Mouse (Mus musculus): ENCODE measurements around the gene Osbp. TPM values are rescaled to one million over a fixed set of nuclear protein-coding genes. Genes with fewer than 3 reads are reported as not detected.

The Osbp gene
- polyA plus RNA-seq, 1 experiment from 2014 or later, result 3.4 TPM

- Histone ChIP-seq H3K36me3 (peaks cover 71% of the 10 kb centered on the region), H3K27ac (replicated peaks) (no peak overlapping the region), H3K9ac (no peak overlapping the region), H3K4me3 (no peak overlapping the region), H3K9me3 (no peaks in the 10 kb centered on the region), H3K4me2 (no peak overlapping the region), H3K4me1 (replicated peaks) (no peaks in the 10 kb centered on the region), H3K27me3 (no peaks in the 10 kb centered on the region)
- 91% methylated on average over 10 of the region's 10 CpGs for WGBS
- no peak for ATAC-seq (ENCODE audit: low FRiP score, low read depth)
Measured at GRCm38 (mm10) chr19:11992441-11993029, 26.8 kb downstream of the Osbp start.

GRCm38 (mm10) chr19:11994703-11995431 lies 29.1 kb downstream of the Osbp start:
- no peak overlapping the region for H3K4me3 ChIP-seq
- H3K9ac ChIP-seq, result no peak overlapping the region
- no peaks in the 10 kb centered on the region for H3K27me3 ChIP-seq
- peaks cover 50% of the 10 kb centered on the region for H3K36me3 ChIP-seq
- no peaks in the 10 kb centered on the region for H3K4me1 ChIP-seq (replicated peaks)
- ATAC-seq (ENCODE audit: low FRiP score, low read depth), result no peak
- 92% methylated on average over 6 of the region's 6 CpGs for WGBS
- H3K4me2 ChIP-seq, result no peak overlapping the region
- H3K9me3 ChIP-seq, result no peaks in the 10 kb centered on the region
- H3K27ac ChIP-seq (replicated peaks), result no peak overlapping the region

GRCm38 (mm10) chr19:11995722-11996448 lies 30.1 kb downstream of the Osbp start:
- H3K4me2 ChIP-seq, result no peak overlapping the region
- no peak overlapping the region for H3K27ac ChIP-seq (replicated peaks)
- H3K4me1 ChIP-seq (replicated peaks), result no peaks in the 10 kb centered on the region
- no peaks in the 10 kb centered on the region for H3K9me3 ChIP-seq
- no peak overlapping the region for H3K4me3 ChIP-seq
- no peak overlapping the region for H3K9ac ChIP-seq
- no peaks in the 10 kb centered on the region for H3K27me3 ChIP-seq
- 79% methylated on average over 2 of the region's 2 CpGs for WGBS
- H3K36me3 ChIP-seq, result peaks cover 44% of the 10 kb centered on the region
- no peak for ATAC-seq (ENCODE audit: low FRiP score, low read depth)

- 0 out of 2 replicates have a peak overlapping the region, but pooled peaks have one; percentile 15 for H3K4me2 ChIP-seq
- H3K27ac ChIP-seq (replicated peaks), result no peak overlapping the region
- H3K4me3 ChIP-seq, result no peak overlapping the region
- 29% methylated on average over 3 of the region's 3 CpGs for WGBS
- no peaks in the 10 kb centered on the region for H3K27me3 ChIP-seq
- no peaks in the 10 kb centered on the region for H3K9me3 ChIP-seq
- H3K9ac ChIP-seq, result no peak overlapping the region
- no peaks in the 10 kb centered on the region for H3K36me3 ChIP-seq
- H3K4me1 ChIP-seq (replicated peaks), result peaks cover 10% of the 10 kb centered on the region
- no peak for ATAC-seq (ENCODE audit: low FRiP score, low read depth)
Measured at GRCm38 (mm10) chr19:12001686-12002085, 35.9 kb downstream of the Osbp start.

- H3K4me1 ChIP-seq (replicated peaks), result peaks cover 15% of the 10 kb centered on the region
- 0 out of 2 replicates have a peak overlapping the region, but pooled peaks have one; percentile 34 for H3K27ac ChIP-seq (replicated peaks)
- peak overlapping the region; percentile 26 for H3K4me3 ChIP-seq
- peak; percentile 19; the same call in 1 of the 2 replicates for ATAC-seq (ENCODE audit: low FRiP score, low read depth)
- no peaks in the 10 kb centered on the region for H3K36me3 ChIP-seq
- no peak overlapping the region for H3K9ac ChIP-seq
- H3K9me3 ChIP-seq, result no peaks in the 10 kb centered on the region
- no peaks in the 10 kb centered on the region for H3K27me3 ChIP-seq
- peak overlapping the region; percentile 47 for H3K4me2 ChIP-seq
- 3% methylated on average over 11 of the region's 11 CpGs for WGBS
Measured at GRCm38 (mm10) chr19:12002125-12002524, 36.4 kb downstream of the Osbp start.

- WGBS, result 52% methylated on average over 14 of the region's 14 CpGs
- peaks cover 21% of the 10 kb centered on the region for H3K4me1 ChIP-seq (replicated peaks)
- H3K4me2 ChIP-seq, result peak overlapping the region; percentile 47
- H3K4me3 ChIP-seq, result peak overlapping the region; percentile 26
- no peaks in the 10 kb centered on the region for H3K9me3 ChIP-seq
- no peaks in the 10 kb centered on the region for H3K36me3 ChIP-seq
- no peak overlapping the region for H3K9ac ChIP-seq
- ATAC-seq (ENCODE audit: low FRiP score, low read depth), result no peak
- no peak overlapping the region for H3K27ac ChIP-seq (replicated peaks)
- no peaks in the 10 kb centered on the region for H3K27me3 ChIP-seq
Measured at GRCm38 (mm10) chr19:12002791-12003190, 37.0 kb downstream of the Osbp start.

GRCm38 (mm10) chr19:12003568-12003967 lies 37.8 kb downstream of the Osbp start:
- Histone ChIP-seq H3K4me1 (replicated peaks) (peaks cover 22% of the 10 kb centered on the region), H3K9ac (no peak overlapping the region), H3K9me3 (no peaks in the 10 kb centered on the region), H3K4me2 (no peak overlapping the region), H3K4me3 (no peak overlapping the region), H3K27me3 (no peaks in the 10 kb centered on the region), H3K27ac (replicated peaks) (no peak overlapping the region), H3K36me3 (no peaks in the 10 kb centered on the region)
- 96% methylated on average over 2 of the region's 2 CpGs for WGBS
- no peak for ATAC-seq (ENCODE audit: low FRiP score, low read depth)

- H3K27me3 ChIP-seq, result no peaks in the 10 kb centered on the region
- WGBS, result 48% methylated on average over 9 of the region's 9 CpGs
- H3K4me3 ChIP-seq, result peak overlapping the region; percentile 76
- no peak for ATAC-seq (ENCODE audit: low FRiP score, low read depth)
- H3K9me3 ChIP-seq, result no peaks in the 10 kb centered on the region
- H3K4me2 ChIP-seq, result peak overlapping the region; percentile 82
- H3K4me1 ChIP-seq (replicated peaks), result peaks cover 22% of the 10 kb centered on the region
- H3K36me3 ChIP-seq, result no peaks in the 10 kb centered on the region
- H3K27ac ChIP-seq (replicated peaks), result peak overlapping the region; percentile 90
- peak overlapping the region; percentile 62 for H3K9ac ChIP-seq
Measured at GRCm38 (mm10) chr19:12004216-12005008, 38.7 kb downstream of the Osbp start.

- Histone ChIP-seq H3K36me3 (no peaks in the 10 kb centered on the region), H3K4me3 (peak overlapping the region; percentile 76), H3K9me3 (no peaks in the 10 kb centered on the region), H3K27ac (replicated peaks) (peak overlapping the region; percentile 90), H3K4me1 (replicated peaks) (peaks cover 22% of the 10 kb centered on the region), H3K9ac (peak overlapping the region; percentile 62), H3K27me3 (no peaks in the 10 kb centered on the region), H3K4me2 (peak overlapping the region; percentile 82)
- WGBS, result under 1% methylated on average over 41 of the region's 41 CpGs
- ATAC-seq (ENCODE audit: low FRiP score, low read depth), result peak; percentile 76
Measured at GRCm38 (mm10) chr19:12005376-12006360, 39.9 kb downstream of the Osbp start.

GRCm38 (mm10) chr19:12006361-12006947 lies 40.7 kb downstream of the Osbp start:
- Histone ChIP-seq H3K4me3 (peak overlapping the region; percentile 76), H3K27me3 (no peaks in the 10 kb centered on the region), H3K4me2 (peak overlapping the region; percentile 82), H3K4me1 (replicated peaks) (peaks cover 22% of the 10 kb centered on the region), H3K9me3 (no peaks in the 10 kb centered on the region), H3K36me3 (no peaks in the 10 kb centered on the region), H3K9ac (peak overlapping the region; percentile 62), H3K27ac (replicated peaks) (peak overlapping the region; percentile 79)
- WGBS, result 1% methylated on average over 17 of the region's 17 CpGs
- peak; percentile 0; the same call in 1 of the 2 replicates for ATAC-seq (ENCODE audit: low FRiP score, low read depth)

All from hindbrain, embryonic 15.5 days (tissue).